Mouse (Mus musculus) limb, embryonic 14.5 days (tissue): Measurements from ENCODE around the gene Slpi. TPM values are rescaled to one million over a fixed set of nuclear protein-coding genes. Genes with fewer than 3 reads are reported as not detected.
A peak's percentile ranks its signal among the peaks of the same experiment; 100 is the strongest.

Experiments used
- ATAC-seq: fragments of 200-750 bp; cut with Nextera tagmentation; 2 replicates; pipeline ENCODE4 v1.8.0; 2017; ENCODE audit warnings: low read depth, moderate number of reproducible peaks, moderate TSS enrichment; ENCODE audit not compliant: low FRiP score
- DNase-seq: peaks from one replicate; pipeline ENCODE4 v3.0.0-alpha.2; 2015; ENCODE audit warnings: low spot score
- H3K27ac ChIP-seq: fragments of 300-500 bp; sonication (generic); replicated peaks from 2 replicates; pipeline ENCODE4 v1.5.1; 2014; ENCODE audit warnings: low read depth, mild to moderate bottlenecking, low read length, moderate library complexity, mixed read lengths
- H3K27me3 ChIP-seq: fragments of 300-500 bp; sonication (generic); 2 replicates; pipeline ENCODE4 v1.6.1; 2014; ENCODE audit warnings: low read length, mixed read lengths; ENCODE audit not compliant: control insufficient read depth, insufficient read depth
- H3K36me3 ChIP-seq: fragments of 300-500 bp; sonication (generic); 2 replicates; pipeline ENCODE4 v1.6.1; 2014; ENCODE audit warnings: mild to moderate bottlenecking, low read length, moderate library complexity, mixed read lengths; ENCODE audit not compliant: control insufficient read depth, insufficient read depth
- H3K4me1 ChIP-seq: fragments of 300-500 bp; sonication (generic); 2 replicates; pipeline ENCODE4 v1.6.1; 2014; ENCODE audit warnings: antibody characterized with exemption, low read length, mixed read lengths; ENCODE audit not compliant: control insufficient read depth, insufficient read depth
- H3K4me2 ChIP-seq: fragments of 300-500 bp; sonication (generic); replicated peaks from 2 replicates; pipeline ENCODE4 v1.6.1; 2014; ENCODE audit warnings: low read depth, mild to moderate bottlenecking, low read length, moderate library complexity; ENCODE audit not compliant: severe bottlenecking
- H3K4me3 ChIP-seq: fragments of 300-500 bp; sonication (generic); replicated peaks from 2 replicates; pipeline ENCODE4 v1.5.1; 2014; ENCODE audit warnings: low read length
- H3K9ac ChIP-seq: fragments of 300-500 bp; sonication (generic); 2 replicates; pipeline ENCODE4 v1.6.1; 2014; ENCODE audit warnings: mild to moderate bottlenecking, low read depth, low read length, moderate library complexity; ENCODE audit not compliant: severe bottlenecking
- H3K9me3 ChIP-seq: fragments of 300-500 bp; sonication (generic); 2 replicates; pipeline ENCODE4 v1.6.1; 2016; ENCODE audit warnings: low read length; ENCODE audit not compliant: control insufficient read depth
- POLR2A ChIP-seq: fragments of 200-500 bp; IDR thresholded peaks from 2 replicates; pipeline ENCODE4 v1.8.0; 2012; ENCODE audit warnings: inconsistent platforms, mild to moderate bottlenecking, moderate library complexity, borderline replicate concordance; ENCODE audit not compliant: insufficient read depth, insufficient read length; ENCODE audit errors: extremely low read depth
- WGBS: fragments of 180-500 bp; shearing (Covaris S2); extraction: QIAGEN DNeasy Blood & Tissue Kit; methylation state at CpG from one replicate; pipeline ENCODE4 v1.1.7; 2014; 5-methylcytosine and 5-hydroxymethylcytosine counted together
- polyA plus RNA-seq, 2 experiments: library from polyadenylated mRNA; depleted of rRNA in 1 of 2; stranded (reverse) in 1 of 2; unstranded in 1 of 2; fragments of >200 nt; fragmentation: Nextera tagmentation in 1 of 2; extraction: Ambion mirVana in 1 of 2; gene quantifications; 2 replicates each; pipeline versions ENCODE4 v1.2.1 to v1.2.3; 2012 to 2014

The Slpi gene
- polyA plus RNA-seq, 2 experiments, result 1.1 to 5.1 TPM

DNA sequence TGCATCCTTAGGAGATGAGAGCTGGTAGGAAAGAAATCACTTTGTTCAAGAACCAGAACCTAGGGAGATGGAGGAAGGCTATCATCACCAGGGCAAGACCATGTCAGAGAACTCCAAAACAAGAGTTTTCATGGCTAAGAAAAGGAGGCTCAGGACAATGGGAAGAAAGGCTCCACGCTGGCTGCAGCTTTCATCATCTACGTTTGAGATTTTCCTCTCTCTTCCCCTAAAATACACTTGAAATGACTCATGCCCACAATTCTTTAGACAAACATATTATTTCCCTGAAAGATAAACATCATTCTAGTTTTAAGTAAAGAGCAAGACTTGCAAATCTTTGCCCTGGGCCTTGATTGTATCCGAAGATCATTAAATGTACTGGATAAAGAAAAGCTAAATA, 17.5 kb downstream of the Slpi start:
- H3K36me3 ChIP-seq, result no peaks in the 10 kb centered on the region
- no peaks in the 10 kb centered on the region for H3K4me1 ChIP-seq
- no peak for TF ChIP-seq POLR2A
- no peaks in the 10 kb centered on the region for H3K27me3 ChIP-seq
- ATAC-seq, result no peak
- no peaks in the 10 kb centered on the region for H3K9me3 ChIP-seq
- H3K27ac ChIP-seq, result no peak overlapping the region
- H3K4me3 ChIP-seq, result no peak overlapping the region
- 87% methylated on average over 3 of the region's 3 CpGs for WGBS
- DNase-seq, result no peak
- no peak overlapping the region for H3K4me2 ChIP-seq
- no peak overlapping the region for H3K9ac ChIP-seq

DNA sequence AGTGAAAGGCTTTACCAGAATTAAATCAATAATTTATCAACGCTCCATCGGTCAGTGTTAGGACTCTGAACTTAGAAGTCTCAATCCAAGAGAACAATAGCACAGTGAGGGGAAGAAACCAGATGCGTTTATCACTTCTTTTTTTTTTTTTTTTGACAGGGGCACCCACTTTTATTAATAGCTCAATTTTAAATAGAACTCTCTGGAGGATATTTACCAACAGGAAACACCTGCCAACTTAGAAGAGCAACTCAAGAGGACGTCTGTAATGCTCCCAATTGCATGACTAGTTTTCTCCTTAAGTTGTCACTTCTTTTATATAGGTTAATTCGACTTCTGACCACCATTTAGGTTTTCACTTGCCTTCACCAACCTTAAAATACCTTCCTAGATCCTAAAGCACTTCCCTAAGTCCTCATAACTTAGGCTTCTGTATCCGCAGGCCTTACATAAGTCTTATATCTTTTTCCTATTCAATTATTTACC, 20.2 kb downstream of the Slpi start:
- H3K9ac ChIP-seq, result no peak overlapping the region
- no peaks in the 10 kb centered on the region for H3K27me3 ChIP-seq
- no peak for DNase-seq
- H3K4me3 ChIP-seq, result no peak overlapping the region
- no peaks in the 10 kb centered on the region for H3K36me3 ChIP-seq
- no peak for TF ChIP-seq POLR2A
- H3K4me1 ChIP-seq, result no peaks in the 10 kb centered on the region
- no peaks in the 10 kb centered on the region for H3K9me3 ChIP-seq
- ATAC-seq, result no peak
- no peak overlapping the region for H3K27ac ChIP-seq
- no peak overlapping the region for H3K4me2 ChIP-seq
- WGBS, result 79% methylated on average over 6 of the region's 6 CpGs

DNA sequence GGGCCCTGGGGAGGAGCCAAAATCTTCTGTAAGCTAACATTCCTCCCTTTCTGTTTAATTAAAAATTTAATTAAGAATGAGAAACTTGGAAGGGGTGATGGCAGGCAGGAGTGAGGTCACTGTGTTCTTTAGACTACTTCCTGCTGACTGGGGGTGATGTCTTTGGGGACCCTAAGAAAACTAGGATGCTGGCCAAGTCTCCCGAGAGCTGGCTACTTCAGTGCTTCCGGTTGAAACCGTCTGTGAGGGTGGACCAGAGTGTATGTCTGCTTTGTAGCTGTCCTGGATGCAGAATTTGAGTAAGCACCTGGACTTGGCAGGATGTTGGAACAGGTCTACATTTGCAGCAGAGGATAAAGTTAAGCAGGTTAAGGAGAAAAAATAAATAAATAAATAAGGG, 21.9 kb downstream of the Slpi start:
- H3K9me3 ChIP-seq, result no peaks in the 10 kb centered on the region
- no peak overlapping the region for H3K4me2 ChIP-seq
- no peak overlapping the region for H3K9ac ChIP-seq
- DNase-seq (no peak), ATAC-seq (0 out of 2 replicates have a peak, but pooled peaks have one; percentile 34)
- H3K27me3 ChIP-seq, result no peaks in the 10 kb centered on the region
- H3K4me3 ChIP-seq, result no peak overlapping the region
- no peak overlapping the region for H3K27ac ChIP-seq
- no peaks in the 10 kb centered on the region for H3K36me3 ChIP-seq
- no peak for TF ChIP-seq POLR2A
- WGBS, result 49% methylated on average over 3 of the region's 3 CpGs
- no peaks in the 10 kb centered on the region for H3K4me1 ChIP-seq

DNA sequence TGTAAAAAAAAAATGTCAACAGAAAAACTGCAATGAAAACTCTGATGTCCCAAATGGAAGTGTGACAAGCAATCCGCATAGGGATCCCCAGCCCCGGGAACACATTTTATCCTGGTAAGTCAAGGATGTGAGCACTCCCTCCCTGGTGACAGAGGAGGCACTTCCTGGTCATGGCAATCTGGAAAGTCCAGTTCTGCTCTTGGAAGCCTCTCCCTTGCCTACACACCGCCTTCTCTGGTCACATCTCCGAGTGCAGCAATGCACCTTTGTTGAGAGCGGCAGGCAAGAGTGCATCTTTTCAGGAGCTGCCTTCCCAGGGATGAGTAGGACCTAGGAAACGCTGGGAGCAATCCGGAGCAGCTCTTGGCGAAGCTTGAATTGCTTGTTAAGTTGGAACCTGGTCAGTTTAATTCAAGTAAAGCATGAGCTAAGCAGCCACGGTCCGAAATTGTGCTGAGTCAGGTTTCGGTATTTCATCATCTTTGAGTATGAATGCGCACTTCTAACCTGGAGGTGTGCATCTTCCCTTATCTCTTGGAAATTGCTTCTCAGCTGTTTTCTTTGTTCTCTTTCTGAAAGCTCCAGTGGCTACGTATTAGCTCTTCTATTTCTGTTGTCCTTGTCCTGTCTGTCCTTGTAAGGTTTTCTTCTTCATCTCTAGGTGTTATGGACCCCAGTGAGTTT, 27.8 kb downstream of the Slpi start:
- Histone ChIP-seq H3K36me3 (no peaks in the 10 kb centered on the region), H3K4me1 (no peaks in the 10 kb centered on the region), H3K27ac (no peak overlapping the region), H3K27me3 (no peaks in the 10 kb centered on the region), H3K4me3 (no peak overlapping the region), H3K4me2 (no peak overlapping the region), H3K9ac (no peak overlapping the region), H3K9me3 (no peaks in the 10 kb centered on the region)
- no peak for ATAC-seq
- DNase-seq, result no peak
- no peak for TF ChIP-seq POLR2A
- 38% methylated on average over 13 of the region's 13 CpGs for WGBS

DNA sequence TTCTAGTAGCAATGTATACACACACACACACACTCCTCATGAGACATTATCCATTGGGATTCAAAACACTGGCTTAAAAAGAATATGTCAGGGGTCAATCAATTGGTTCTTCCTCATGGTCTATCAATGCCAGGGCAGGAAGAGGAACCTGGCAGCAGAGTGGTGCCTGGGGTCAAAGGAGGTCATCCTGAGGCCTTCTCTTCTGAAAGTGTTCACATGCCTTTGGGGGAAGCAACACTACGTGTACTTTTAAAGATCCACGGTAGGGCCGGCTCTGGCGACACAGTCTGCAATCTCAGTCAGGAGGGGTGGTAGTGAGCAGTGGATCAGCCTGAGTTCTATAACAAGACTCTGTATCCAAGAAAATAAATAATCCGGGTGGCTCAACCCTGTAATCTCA, 29.2 kb downstream of the Slpi start:
- Histone ChIP-seq H3K4me1 (no peaks in the 10 kb centered on the region), H3K4me3 (no peak overlapping the region), H3K27me3 (no peaks in the 10 kb centered on the region), H3K4me2 (no peak overlapping the region), H3K36me3 (no peaks in the 10 kb centered on the region), H3K9ac (no peak overlapping the region), H3K9me3 (no peaks in the 10 kb centered on the region), H3K27ac (no peak overlapping the region)
- no peak for DNase-seq
- ATAC-seq, result no peak
- TF ChIP-seq POLR2A, result no peak
- 79% methylated on average over 5 of the region's 5 CpGs for WGBS
